Comparison of ENCODE assay signal across 8 mouse cellular contexts in the genomic region with DNA sequence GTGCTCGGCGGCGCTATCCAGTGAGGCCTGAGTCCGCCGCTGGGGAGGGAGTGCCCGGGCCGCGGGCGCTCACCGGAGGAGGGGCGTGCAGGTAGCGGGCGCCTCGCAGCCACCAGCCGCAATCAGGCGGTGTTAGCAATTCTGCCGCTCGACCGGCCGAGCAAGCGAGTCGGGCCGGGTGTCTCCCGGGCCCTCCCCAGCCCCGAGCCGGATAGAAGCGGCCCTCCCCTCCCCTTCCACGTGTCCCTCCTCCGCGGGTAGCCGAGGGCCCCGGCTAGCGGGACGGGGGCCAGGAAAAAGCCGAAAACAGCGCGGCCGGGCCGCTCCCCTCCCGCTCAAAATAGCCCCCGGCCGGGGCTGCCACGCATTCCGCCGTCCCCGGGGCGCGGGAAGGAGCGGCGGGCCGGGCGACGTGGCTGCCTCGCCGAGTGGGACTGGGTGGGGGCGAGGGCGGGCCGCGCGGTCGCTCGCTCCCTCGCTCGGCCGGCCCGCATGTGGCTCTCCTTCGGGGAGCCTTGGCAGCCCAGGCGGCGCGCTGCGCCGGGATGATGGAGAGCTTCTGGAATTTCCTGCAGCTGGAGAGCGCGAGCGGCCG. TPM values are rescaled to one million over a fixed set of nuclear protein-coding genes. Genes with fewer than 3 reads are reported as not detected.
DNase-seq lines count a peak whose midpoint lies in the region; ATAC-seq and TF ChIP-seq lines count a peak whose summit lies in the region.

No protein-coding gene starts in this region.

- peaks cover 65% of the 10 kb centered on the region for H3K27me3 ChIP-seq in G1E (ENCODE audit: insufficient read depth, low read length)
- peaks cover 57% of the 10 kb centered on the region for H3K27me3 ChIP-seq in forebrain, embryonic 13.5 days
- 0 out of 2 replicates have a peak, but pooled peaks cover 2% of the 10 kb centered on the region for H3K27me3 ChIP-seq in hindbrain, embryonic 14.5 days (ENCODE audit: control insufficient read depth, insufficient read depth, low read length)
- peaks cover 79% of the 10 kb centered on the region for H3K27me3 ChIP-seq in liver, embryonic 13.5 days
- H3K27me3 ChIP-seq in neural tube, embryonic 12.5 days (replicated peaks), result peaks cover 47% of the 10 kb centered on the region

- WGBS in forebrain, embryonic 13.5 days, result 2% methylated on average over 30 of the region's 76 CpGs
- under 1% methylated on average over 54 of the region's 76 CpGs for WGBS in hindbrain, embryonic 14.5 days
- WGBS in liver, embryonic 13.5 days (ENCODE audit: insufficient replicate concordance), result under 1% methylated on average over 70 of the region's 76 CpGs
- under 1% methylated on average over 73 of the region's 76 CpGs for WGBS in neural tube, embryonic 12.5 days

- peaks cover 12% of the 10 kb centered on the region for H3K9me3 ChIP-seq in G1E (replicated peaks)
- H3K9me3 ChIP-seq in forebrain, embryonic 13.5 days (replicated peaks), result no peaks in the 10 kb centered on the region
- no peaks in the 10 kb centered on the region for H3K9me3 ChIP-seq in hindbrain, embryonic 14.5 days (ENCODE audit: control insufficient read depth, low read length)
- no peaks in the 10 kb centered on the region for H3K9me3 ChIP-seq in liver, embryonic 13.5 days (replicated peaks)
- H3K9me3 ChIP-seq in neural tube, embryonic 12.5 days, result no peaks in the 10 kb centered on the region

- H3K4me1 ChIP-seq in G1E (ENCODE audit: insufficient read depth, low read depth, low read length), result peaks cover 29% of the 10 kb centered on the region
- peaks cover 63% of the 10 kb centered on the region for H3K4me1 ChIP-seq in forebrain, embryonic 13.5 days
- H3K4me1 ChIP-seq in hindbrain, embryonic 14.5 days (replicated peaks; ENCODE audit: control insufficient read depth, insufficient read depth, low read length), result peaks cover 68% of the 10 kb centered on the region
- peaks cover 70% of the 10 kb centered on the region for H3K4me1 ChIP-seq in liver, embryonic 13.5 days (replicated peaks)
- peaks cover 70% of the 10 kb centered on the region for H3K4me1 ChIP-seq in neural tube, embryonic 12.5 days

- ATAC-seq in G1E (ENCODE audit: extremely low read depth, insufficient number of reproducible peaks, low FRiP score, poor library complexity, severe bottlenecking), result no peak
- peak; percentile 34; the same call in 1 of the 2 replicates for ATAC-seq in forebrain, embryonic 13.5 days
- no peak; the same call in 1 of the 2 replicates for ATAC-seq in hindbrain, embryonic 14.5 days (ENCODE audit: low FRiP score)
- ATAC-seq in liver, embryonic 13.5 days (ENCODE audit: low read depth), result 0 out of 2 replicates have a peak, but pooled peaks have one; percentile 25
- ATAC-seq in neural tube, embryonic 12.5 days (ENCODE audit: low FRiP score, low read depth), result 0 out of 2 replicates have a peak, but pooled peaks have one; percentile 8

- H3K4me3 ChIP-seq in G1E (ENCODE audit: low read depth, low read length), result peak overlapping the region; percentile 31; the same call in 1 of the 2 replicates
- peak overlapping the region; percentile 52 for H3K4me3 ChIP-seq in forebrain, embryonic 13.5 days
- peak overlapping the region; percentile 50 for H3K4me3 ChIP-seq in hindbrain, embryonic 14.5 days (replicated peaks; ENCODE audit: low read length)
- peak overlapping the region; percentile 62 for H3K4me3 ChIP-seq in liver, embryonic 13.5 days (replicated peaks)
- H3K4me3 ChIP-seq in neural tube, embryonic 12.5 days, result peak overlapping the region; percentile 55

- H3K27ac ChIP-seq in forebrain, embryonic 13.5 days, result peak overlapping the region; percentile 40; the same call in 1 of the 2 replicates
- H3K27ac ChIP-seq in hindbrain, embryonic 14.5 days, result peak overlapping the region; percentile 67
- H3K27ac ChIP-seq in liver, embryonic 13.5 days, result peak overlapping the region; percentile 13; the same call in 1 of the 2 replicates
- no peak overlapping the region for H3K27ac ChIP-seq in neural tube, embryonic 12.5 days

- TF ChIP-seq CTCF in G1E (IDR thresholded peaks at IDR 0.05; ENCODE audit: low read depth, low read length), result no peak

- H3K4me2 ChIP-seq in forebrain, embryonic 13.5 days, result peak overlapping the region; percentile 100
- peak overlapping the region; percentile 100 for H3K4me2 ChIP-seq in hindbrain, embryonic 14.5 days (replicated peaks)
- peak overlapping the region; percentile 86 for H3K4me2 ChIP-seq in liver, embryonic 13.5 days
- peak overlapping the region; percentile 100 for H3K4me2 ChIP-seq in neural tube, embryonic 12.5 days (replicated peaks)

- H3K36me3 ChIP-seq in G1E (replicated peaks), result peaks cover 14% of the 10 kb centered on the region
- H3K36me3 ChIP-seq in forebrain, embryonic 13.5 days (ENCODE audit: poor library complexity, severe bottlenecking), result peaks cover 3% of the 10 kb centered on the region; the same call in 1 of the 2 replicates
- no peaks in the 10 kb centered on the region; the same call in 1 of the 2 replicates for H3K36me3 ChIP-seq in hindbrain, embryonic 14.5 days (replicated peaks; ENCODE audit: control insufficient read depth, insufficient read depth)
- H3K36me3 ChIP-seq in liver, embryonic 13.5 days, result no peaks in the 10 kb centered on the region
- H3K36me3 ChIP-seq in neural tube, embryonic 12.5 days, result no peaks in the 10 kb centered on the region

- peak overlapping the region; percentile 80 for H3K9ac ChIP-seq in forebrain, embryonic 13.5 days
- peak overlapping the region; percentile 77 for H3K9ac ChIP-seq in hindbrain, embryonic 14.5 days
- H3K9ac ChIP-seq in liver, embryonic 13.5 days, result peak overlapping the region; percentile 70
- peak overlapping the region; percentile 71 for H3K9ac ChIP-seq in neural tube, embryonic 12.5 days

- DNase-seq in 3T3-L1 (ENCODE audit: low read depth, low spot score), result peak; percentile 49
- no peak for DNase-seq in G1E (ENCODE audit: low spot score)
- no peak for DNase-seq in hindbrain, embryonic 14.5 days (ENCODE audit: low spot score)
- no peak for DNase-seq in liver, embryonic 13.5 days
- no peak for DNase-seq in layer of hippocampus, adult 11-12 months (ENCODE audit: low spot score)
- no peak for DNase-seq in layer of hippocampus, postnatal 14 days (ENCODE audit: low spot score in 2 of 2)

RNA-seq across cellular contexts. Expression of a gene that starts 27.6 kb away (rescaled TPM):
- total RNA-seq in G1E (2014; fragmentation: Nextera tagmentation) (15.6 and 19.8 TPM in 2 replicates), G1E (2017) (2.7 TPM in 2 replicates)
- polyA plus RNA-seq in G1E (2012), result 37.6 and 37.9 TPM in 2 replicates
- polyA plus RNA-seq in forebrain, embryonic 13.5 days (2015; fragmentation: Nextera tagmentation; extraction: Ambion mirVana), result 7.3 and 8.1 TPM in 2 replicates
- 12.9 and 13.4 TPM in 2 replicates for polyA plus RNA-seq in hindbrain, embryonic 14.5 days (2014; fragmentation: Nextera tagmentation; extraction: Ambion mirVana)
- 1.3 and 1.4 TPM in 2 replicates for polyA plus RNA-seq in liver, embryonic 13.5 days (2015; fragmentation: Nextera tagmentation; extraction: Ambion mirVana)
- 10.5 TPM in 2 replicates for polyA plus RNA-seq in neural tube, embryonic 12.5 days (2016; fragmentation: Nextera tagmentation; extraction: Ambion mirVana)
- 10 to 100 TPM; 88.6 to 96.3 TPM for total RNA-seq in layer of hippocampus, postnatal 14 days (2021)

Comparison
In these comparisons a context has a peak if more than half of its experiments do, and no peak if none do; other contexts are left out.
1. ATAC-seq: peak in forebrain, embryonic 13.5 days (single experiment), liver, embryonic 13.5 days (single experiment) and neural tube, embryonic 12.5 days (single experiment); none in G1E (single experiment) and hindbrain, embryonic 14.5 days (single experiment).
2. Peak in every context shown above with its lines, with median percentiles within 50 percentile points of each other: H3K4me3 ChIP-seq, H3K4me2 ChIP-seq and H3K9ac ChIP-seq.